Mouse (Mus musculus) G1E (cell line): ENCODE measurements around the gene Tesk1. TPM values are rescaled to one million over a fixed set of nuclear protein-coding genes. Genes with fewer than 3 reads are reported as not detected.
A peak's percentile ranks its signal among the peaks of the same experiment; 100 is the strongest.

ENCODE experiments used
- ATAC-seq: 2 replicates; pipeline ENCODE4 v1.8.0; 2016; ENCODE audit warnings: mild to moderate bottlenecking; ENCODE audit not compliant: insufficient number of reproducible peaks, poor library complexity, low FRiP score, severe bottlenecking; ENCODE audit errors: extremely low read depth
- DNase-seq: peaks from one replicate; pipeline ENCODE4 v3.0.0; 2012; ENCODE audit warnings: low spot score
- H3K27me3 ChIP-seq: 2 replicates; pipeline ENCODE4 v1.6.1; 2012; ENCODE audit warnings: mild to moderate bottlenecking, low read length, inconsistent platforms; ENCODE audit not compliant: insufficient read depth
- H3K36me3 ChIP-seq: replicated peaks from 2 replicates; pipeline ENCODE3; 2012; ENCODE audit warnings: mild to moderate bottlenecking, inconsistent platforms
- H3K4me1 ChIP-seq: 2 replicates; pipeline ENCODE4 v1.6.1; 2012; ENCODE audit warnings: low read depth, low read length, inconsistent platforms, mixed read lengths; ENCODE audit not compliant: insufficient read depth
- H3K4me3 ChIP-seq: 2 replicates; pipeline ENCODE4 v1.5.1; 2012; ENCODE audit warnings: low read depth, mild to moderate bottlenecking, inconsistent platforms, low read length, moderate library complexity, mixed read lengths
- H3K9me3 ChIP-seq: replicated peaks from 2 replicates; pipeline ENCODE4 v1.6.1; 2012; ENCODE audit warnings: inconsistent platforms
- CTCF ChIP-seq: IDR thresholded peaks from 2 replicates; pipeline ENCODE4 v1.5.1; 2012; ENCODE audit warnings: low read depth, low read length, inconsistent platforms, mixed read lengths
- GATA1 ChIP-seq: IDR thresholded peaks from 2 replicates; pipeline ENCODE4 v1.6.1; 2012; ENCODE audit warnings: borderline replicate concordance, low read length, inconsistent platforms, mixed read lengths
- GATA2 ChIP-seq: IDR thresholded peaks from 2 replicates; pipeline ENCODE4 v1.6.1; 2012; ENCODE audit warnings: low read depth, low read length, inconsistent platforms, borderline replicate concordance
- POLR2AphosphoS5 ChIP-seq: IDR thresholded peaks from 2 replicates; pipeline ENCODE4 v1.6.1; 2012; ENCODE audit warnings: low read depth, low read length, inconsistent platforms; ENCODE audit not compliant: insufficient replicate concordance
- TAL1 ChIP-seq: conservative IDR thresholded peaks from 2 replicates; pipeline ENCODE4 v1.6.1; 2012; ENCODE audit warnings: low read depth, low read length, inconsistent platforms, mixed read lengths
- polyA plus RNA-seq: library from polyadenylated mRNA; stranded (reverse); fragments of >175 nt; gene quantifications from 2 replicates; pipeline ENCODE4 v1.2.3, GENCODE M21; 2012
- total RNA-seq, 2 experiments: library from RNA; stranded (forward) in 1 of 2; stranded (reverse) in 1 of 2; fragments of 200-1000 nt in 1 of 2; fragments of >200 nt in 1 of 2; fragmentation: Nextera tagmentation in 1 of 2; gene quantifications; 2 replicates each; pipeline ENCODE4 v1.2.3; 2014 to 2017

Tesk1 gene
- total and polyA plus RNA-seq, 3 experiments, result 8.7 to 55.8 (median 26.3) TPM

- peaks cover 29% of the 10 kb centered on the region for H3K9me3 ChIP-seq
- no peak for TF ChIP-seq POLR2AphosphoS5
- H3K36me3 ChIP-seq, result peaks cover 2% of the 10 kb centered on the region
- no peak overlapping the region; the same call in 1 of the 2 replicates for H3K4me3 ChIP-seq
- H3K27me3 ChIP-seq, result peaks cover 13% of the 10 kb centered on the region; the same call in 1 of the 2 replicates
- no peak for DNase-seq
- ATAC-seq, result no peak
- H3K4me1 ChIP-seq, result peaks cover 67% of the 10 kb centered on the region
These were observed 23.3 kb upstream of the Tesk1 start for GRCm38 (mm10) chr4:43418450-43418849.

- Histone ChIP-seq H3K36me3 (peaks cover 2% of the 10 kb centered on the region), H3K27me3 (peaks cover 19% of the 10 kb centered on the region; the same call in 1 of the 2 replicates), H3K9me3 (peaks cover 29% of the 10 kb centered on the region), H3K4me1 (peaks cover 62% of the 10 kb centered on the region), H3K4me3 (no peak overlapping the region; the same call in 1 of the 2 replicates)
- TF ChIP-seq GATA1, result no peak
- no peak for TF ChIP-seq GATA2
- TF ChIP-seq POLR2AphosphoS5, result no peak
- TF ChIP-seq CTCF, result no peak
- TF ChIP-seq TAL1, result no peak
- DNase-seq (no peak), ATAC-seq (no peak)
These were observed 22.6 kb upstream of the Tesk1 start for GRCm38 (mm10) chr4:43418973-43419656.

GRCm38 (mm10) chr4:43419801-43420281 lies 21.9 kb upstream of the Tesk1 start:
- no peak for TF ChIP-seq CTCF
- no peak for TF ChIP-seq GATA1
- TF ChIP-seq GATA2, result no peak
- TF ChIP-seq POLR2AphosphoS5, result no peak
- TF ChIP-seq TAL1, result no peak
- H3K4me3 ChIP-seq, result no peak overlapping the region
- ATAC-seq (no peak), DNase-seq (no peak)
- H3K36me3 ChIP-seq, result peaks cover 2% of the 10 kb centered on the region
- peaks cover 26% of the 10 kb centered on the region for H3K9me3 ChIP-seq
- H3K4me1 ChIP-seq, result peaks cover 54% of the 10 kb centered on the region
- H3K27me3 ChIP-seq, result peaks cover 23% of the 10 kb centered on the region; the same call in 1 of the 2 replicates

- Histone ChIP-seq H3K9me3 (peaks cover 21% of the 10 kb centered on the region), H3K36me3 (peaks cover 2% of the 10 kb centered on the region), H3K4me3 (no peak overlapping the region), H3K27me3 (peaks cover 27% of the 10 kb centered on the region; the same call in 1 of the 2 replicates), H3K4me1 (peaks cover 52% of the 10 kb centered on the region)
- ATAC-seq (no peak), DNase-seq (peak; percentile 61)
- TF ChIP-seq CTCF (peak; percentile 84), GATA1 (no peak)
These were observed 21.4 kb upstream of the Tesk1 start for GRCm38 (mm10) chr4:43420305-43420704.

- TF ChIP-seq CTCF (no peak), GATA1 (no peak), TAL1 (no peak), GATA2 (no peak), POLR2AphosphoS5 (no peak)
- Histone ChIP-seq H3K9me3 (peaks cover 7% of the 10 kb centered on the region), H3K27me3 (peaks cover 36% of the 10 kb centered on the region; the same call in 1 of the 2 replicates), H3K4me3 (no peak overlapping the region), H3K4me1 (peaks cover 46% of the 10 kb centered on the region), H3K36me3 (no peaks in the 10 kb centered on the region)
- ATAC-seq (no peak), DNase-seq (no peak)
These were observed 20.0 kb upstream of the Tesk1 start for GRCm38 (mm10) chr4:43421632-43422240.

GRCm38 (mm10) chr4:43423267-43423934 lies 18.3 kb upstream of the Tesk1 start:
- DNase-seq (no peak), ATAC-seq (no peak)
- Histone ChIP-seq H3K36me3 (no peaks in the 10 kb centered on the region), H3K4me3 (no peak overlapping the region), H3K4me1 (peaks cover 34% of the 10 kb centered on the region), H3K27me3 (peaks cover 48% of the 10 kb centered on the region), H3K9me3 (peaks cover 6% of the 10 kb centered on the region; the same call in 1 of the 2 replicates)
- no peak for TF ChIP-seq POLR2AphosphoS5
